Mouse (Mus musculus) liver, adult 2 months (tissue): Measurements from ENCODE around the gene Flt3.

ENCODE experiments used
- CTCF ChIP-seq: fragments of 200-500 bp; IDR thresholded peaks from 2 replicates; pipeline ENCODE4 v1.5.1; 2011; ENCODE audit warnings: low read depth, low read length, control low read depth
- POLR2A ChIP-seq: fragments of 200-500 bp; IDR thresholded peaks from 2 replicates; pipeline ENCODE4 v1.6.1; 2011; ENCODE audit warnings: low read length, control low read depth; ENCODE audit not compliant: insufficient read depth; ENCODE audit errors: extremely low read depth

- no peak for TF ChIP-seq POLR2A
- no peak for TF ChIP-seq CTCF
Measured at GRCm38 (mm10) chr5:147423612-147424011, 23.3 kb upstream of the Flt3 start.
